Mouse (Mus musculus): Measurements from ENCODE around the gene Coro1b. TPM values are rescaled to one million over a fixed set of nuclear protein-coding genes. Genes with fewer than 3 reads are reported as not detected.

The Coro1b gene
- polyA plus RNA-seq, 1 experiment from 2014 or later = 146 TPM

DNA sequence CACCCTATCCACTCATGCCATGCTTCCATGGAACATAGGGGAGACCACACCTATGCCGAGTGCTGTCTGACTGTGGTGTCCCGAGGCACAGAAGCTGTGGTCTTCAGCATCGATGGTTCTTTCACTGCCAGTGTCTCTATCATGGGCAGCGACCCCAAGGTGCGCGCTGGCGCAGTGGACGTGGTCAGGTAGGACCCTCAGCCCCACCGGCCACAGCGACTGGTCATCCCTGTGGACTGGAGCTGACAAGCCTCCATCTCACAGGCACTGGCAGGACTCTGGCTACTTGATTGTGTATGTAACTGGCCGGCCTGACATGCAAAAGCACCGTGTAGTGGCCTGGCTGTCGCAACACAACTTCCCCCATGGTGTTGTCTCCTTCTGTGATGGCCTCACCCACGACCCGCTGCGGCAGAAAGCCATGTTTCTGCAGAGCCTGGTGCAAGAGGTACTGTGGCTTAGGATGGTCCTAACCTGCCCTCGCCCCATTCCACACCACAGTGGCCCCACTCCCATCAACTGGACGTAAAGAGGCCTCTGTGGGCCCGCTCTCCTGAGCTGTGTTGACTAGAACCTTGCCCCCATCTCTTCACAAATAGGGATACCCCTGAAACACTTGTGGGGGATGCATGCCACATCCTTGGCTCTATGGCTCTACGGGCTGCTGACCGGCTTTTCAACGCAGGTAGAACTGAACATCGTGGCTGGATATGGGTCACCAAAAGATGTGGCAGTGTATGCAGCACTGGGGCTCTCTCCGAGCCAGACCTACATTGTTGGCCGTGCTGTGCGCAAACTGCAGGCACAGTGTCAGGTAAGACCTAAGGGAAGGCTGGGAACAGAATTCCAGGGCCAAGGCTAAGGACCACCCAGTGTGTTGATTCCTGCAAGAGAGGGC is 36.1 kb upstream of the Coro1b start:
- no peak for ATAC-seq (ENCODE audit: low FRiP score, low read depth)

DNA sequence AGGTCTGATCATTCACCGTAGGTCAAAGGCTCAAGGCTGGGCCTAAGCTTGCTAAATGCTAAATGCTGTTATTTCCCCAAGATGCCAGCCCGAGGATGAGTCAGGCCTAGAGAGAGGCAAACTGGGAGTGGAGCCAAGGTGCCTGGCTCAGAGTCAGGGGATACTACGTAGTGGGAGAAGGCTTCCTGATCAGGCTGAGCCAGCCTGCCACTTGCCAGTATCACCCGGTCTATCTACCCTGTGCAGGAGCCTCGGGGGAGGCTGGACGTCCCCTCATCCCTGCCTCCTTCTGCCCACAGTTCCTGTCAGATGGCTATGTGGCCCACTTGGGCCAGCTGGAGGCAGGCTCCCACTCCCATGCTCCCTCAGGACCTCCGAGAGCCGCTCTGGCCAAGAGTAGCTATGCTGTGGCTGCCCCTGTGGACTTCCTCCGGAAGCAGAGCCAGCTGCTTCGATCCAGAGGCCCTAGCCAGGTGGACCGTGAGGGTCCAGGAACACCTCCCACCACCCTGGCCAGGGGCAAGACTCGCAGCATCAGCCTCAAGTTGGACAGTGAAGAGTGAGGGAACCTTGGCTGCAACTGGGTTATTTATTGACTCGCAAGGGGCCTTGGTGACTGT is 35.1 kb upstream of the Coro1b start:
- no peak overlapping the region for H3K4me3 ChIP-seq
- H3K9me3 ChIP-seq = no peaks in the 10 kb centered on the region
- peaks cover 70% of the 10 kb centered on the region for H3K36me3 ChIP-seq
- H3K27me3 ChIP-seq = no peaks in the 10 kb centered on the region
- peak overlapping the region; percentile 69 for H3K27ac ChIP-seq
- H3K4me1 ChIP-seq = peaks cover 20% of the 10 kb centered on the region
- H3K9ac ChIP-seq = peak overlapping the region; percentile 35; the same call in 1 of the 2 replicates
- no peak for ATAC-seq (ENCODE audit: low FRiP score, low read depth)
- peak overlapping the region; percentile 9; the same call in 1 of the 2 replicates for H3K4me2 ChIP-seq (replicated peaks)
- 66% methylated on average over 13 of the region's 13 CpGs for WGBS

More for the DNA sequence above, 36.1 kb upstream of the Coro1b start:
- no peak overlapping the region; the same call in 1 of the 2 replicates for H3K27ac ChIP-seq
- H3K4me1 ChIP-seq = peaks cover 20% of the 10 kb centered on the region
- H3K4me3 ChIP-seq = no peak overlapping the region
- H3K9ac ChIP-seq = no peak overlapping the region
- no peak overlapping the region for H3K4me2 ChIP-seq (replicated peaks)
- H3K9me3 ChIP-seq = no peaks in the 10 kb centered on the region
- no peaks in the 10 kb centered on the region for H3K27me3 ChIP-seq
- H3K36me3 ChIP-seq = peaks cover 60% of the 10 kb centered on the region
- 96% methylated on average over 26 of the region's 26 CpGs for WGBS

DNA sequence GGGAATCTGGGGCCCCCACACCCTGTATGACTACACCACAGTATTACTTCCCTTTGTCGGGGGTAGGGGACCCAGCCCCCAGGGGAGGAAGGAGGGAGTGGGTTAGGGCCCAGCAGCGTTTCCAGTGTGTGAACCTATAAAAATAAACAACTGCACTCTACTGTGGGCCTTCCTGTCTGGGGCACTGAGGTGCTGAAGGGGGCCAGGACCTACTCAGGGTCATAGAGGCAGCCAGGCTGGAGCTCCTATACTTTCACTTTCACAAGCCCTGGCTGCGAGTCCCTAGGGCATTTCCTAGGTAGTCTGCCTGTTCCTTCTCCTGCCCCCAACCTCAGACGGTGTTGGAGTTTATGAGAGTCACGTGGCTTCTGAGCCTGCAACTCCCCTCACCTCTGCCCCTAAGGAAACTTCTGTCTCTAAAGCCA is 34.6 kb upstream of the Coro1b start:
- 33% methylated on average over 5 of the region's 5 CpGs for WGBS
- peak overlapping the region; percentile 69; the same call in 1 of the 2 replicates for H3K27ac ChIP-seq
- no peak overlapping the region for H3K4me3 ChIP-seq
- 0 out of 2 replicates have a peak overlapping the region, but pooled peaks have one; percentile 35 for H3K9ac ChIP-seq
- H3K27me3 ChIP-seq = no peaks in the 10 kb centered on the region
- H3K4me1 ChIP-seq = peaks cover 20% of the 10 kb centered on the region
- H3K4me2 ChIP-seq (replicated peaks) = peak overlapping the region; percentile 9; the same call in 1 of the 2 replicates
- H3K9me3 ChIP-seq = no peaks in the 10 kb centered on the region
- peaks cover 72% of the 10 kb centered on the region for H3K36me3 ChIP-seq
- peak; percentile 20; the same call in 1 of the 2 replicates for ATAC-seq (ENCODE audit: low FRiP score, low read depth)

DNA sequence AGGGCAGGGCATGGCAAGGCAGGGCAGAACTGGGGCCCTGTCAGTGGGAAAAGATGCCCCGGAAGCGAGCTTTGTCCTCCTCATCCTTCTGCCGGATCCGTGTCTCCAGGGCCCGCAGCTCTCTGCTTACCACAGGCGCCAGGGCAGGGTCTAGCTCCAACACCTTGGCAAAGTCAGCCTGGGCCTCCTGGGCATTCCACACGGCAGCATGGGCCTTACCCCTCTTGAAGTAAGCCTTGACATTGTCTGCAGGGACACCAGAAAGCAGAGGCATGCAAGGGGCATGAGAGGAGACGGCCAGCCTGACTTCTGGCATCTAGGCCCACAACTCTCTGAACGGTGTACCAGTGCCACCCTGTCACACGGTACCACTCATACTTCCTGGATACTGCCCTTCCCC is 33.9 kb upstream of the Coro1b start:
- Histone ChIP-seq H3K27me3 (no peaks in the 10 kb centered on the region), H3K36me3 (peaks cover 75% of the 10 kb centered on the region), H3K4me1 (peaks cover 20% of the 10 kb centered on the region), H3K9ac (0 out of 2 replicates have a peak overlapping the region, but pooled peaks have one; percentile 25), H3K4me2 (replicated peaks) (no peak overlapping the region), H3K27ac (peak overlapping the region; percentile 69; the same call in 1 of the 2 replicates), H3K9me3 (no peaks in the 10 kb centered on the region), H3K4me3 (no peak overlapping the region)
- WGBS = 92% methylated on average over 10 of the region's 10 CpGs
- no peak for ATAC-seq (ENCODE audit: low FRiP score, low read depth)

DNA sequence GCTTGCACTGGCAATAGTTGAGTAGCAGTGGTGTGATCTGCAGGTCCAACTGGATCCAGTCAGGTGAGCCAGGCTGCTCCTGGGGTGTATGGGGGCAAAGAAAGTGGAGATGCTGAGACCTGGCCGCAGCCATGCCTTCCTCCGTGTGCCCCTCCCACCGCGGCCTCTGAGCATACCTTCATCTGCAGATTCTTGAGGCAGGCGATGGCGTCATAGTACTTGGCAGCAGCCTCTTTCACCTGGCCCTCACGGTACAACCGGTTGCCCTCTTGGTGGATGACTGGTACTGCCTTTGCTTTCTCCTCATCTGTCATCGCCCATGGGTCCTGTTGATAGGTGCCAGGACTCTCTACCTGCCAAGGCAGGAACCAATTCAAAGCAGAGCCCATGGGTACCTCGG is 33.3 kb upstream of the Coro1b start:
- peaks cover 75% of the 10 kb centered on the region for H3K36me3 ChIP-seq
- ATAC-seq (ENCODE audit: low FRiP score, low read depth) = no peak
- WGBS = 95% methylated on average over 10 of the region's 10 CpGs
- H3K4me3 ChIP-seq = no peak overlapping the region
- H3K4me2 ChIP-seq (replicated peaks) = no peak overlapping the region
- H3K4me1 ChIP-seq = peaks cover 22% of the 10 kb centered on the region
- no peaks in the 10 kb centered on the region for H3K9me3 ChIP-seq
- no peaks in the 10 kb centered on the region for H3K27me3 ChIP-seq
- H3K27ac ChIP-seq = no peak overlapping the region; the same call in 1 of the 2 replicates
- H3K9ac ChIP-seq = 0 out of 2 replicates have a peak overlapping the region, but pooled peaks have one; percentile 25

DNA sequence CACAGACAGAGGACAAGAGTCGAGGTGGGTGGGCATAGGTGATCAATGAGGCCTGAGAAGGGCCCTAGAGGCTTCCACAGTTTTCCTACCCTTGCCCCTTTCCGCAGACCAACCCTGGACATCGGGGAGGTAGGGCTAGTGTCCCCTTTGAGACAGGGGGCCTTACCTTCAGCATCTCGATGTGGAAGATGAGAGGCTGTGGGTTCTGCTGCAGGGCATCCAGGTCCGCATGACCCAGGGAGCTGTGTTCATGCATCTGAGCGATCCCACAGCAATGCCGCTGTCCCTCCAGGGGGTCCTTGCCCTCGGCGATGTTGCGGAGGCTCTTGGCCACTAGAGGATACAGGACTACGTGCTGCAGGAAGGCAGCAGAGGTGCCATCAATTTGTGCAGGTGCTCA is 32.6 kb upstream of the Coro1b start:
- Histone ChIP-seq H3K27me3 (no peaks in the 10 kb centered on the region), H3K27ac (no peak overlapping the region), H3K4me3 (no peak overlapping the region), H3K36me3 (peaks cover 75% of the 10 kb centered on the region), H3K4me2 (replicated peaks) (no peak overlapping the region), H3K9me3 (no peaks in the 10 kb centered on the region), H3K9ac (no peak overlapping the region), H3K4me1 (peaks cover 29% of the 10 kb centered on the region)
- no peak for ATAC-seq (ENCODE audit: low FRiP score, low read depth)
- WGBS = 85% methylated on average over 11 of the region's 11 CpGs

DNA sequence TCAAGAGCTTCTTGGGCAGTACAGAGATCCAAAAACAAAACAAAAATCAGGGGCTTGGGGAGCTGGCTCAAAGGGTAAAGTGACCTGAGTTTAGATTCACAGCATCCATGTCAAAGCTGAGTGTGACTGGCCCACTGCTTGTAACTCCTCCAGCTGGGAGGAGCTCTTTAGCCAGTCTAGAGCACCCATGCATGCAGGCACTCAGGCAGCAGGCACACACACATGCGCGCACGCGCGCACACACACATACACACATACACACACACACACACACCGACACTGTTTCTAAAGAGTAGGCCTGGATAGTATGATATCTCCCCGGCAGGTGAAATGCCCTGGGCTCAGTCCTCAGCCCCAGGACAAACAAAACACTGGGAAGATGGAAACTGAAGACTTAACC is 31.4 kb upstream of the Coro1b start:
- Histone ChIP-seq H3K27ac (no peak overlapping the region), H3K4me2 (replicated peaks) (no peak overlapping the region), H3K36me3 (peaks cover 68% of the 10 kb centered on the region), H3K4me1 (peaks cover 32% of the 10 kb centered on the region), H3K27me3 (no peaks in the 10 kb centered on the region), H3K4me3 (no peak overlapping the region), H3K9me3 (no peaks in the 10 kb centered on the region), H3K9ac (no peak overlapping the region)
- ATAC-seq (ENCODE audit: low FRiP score, low read depth) = no peak
- 97% methylated on average over 7 of the region's 7 CpGs for WGBS

DNA sequence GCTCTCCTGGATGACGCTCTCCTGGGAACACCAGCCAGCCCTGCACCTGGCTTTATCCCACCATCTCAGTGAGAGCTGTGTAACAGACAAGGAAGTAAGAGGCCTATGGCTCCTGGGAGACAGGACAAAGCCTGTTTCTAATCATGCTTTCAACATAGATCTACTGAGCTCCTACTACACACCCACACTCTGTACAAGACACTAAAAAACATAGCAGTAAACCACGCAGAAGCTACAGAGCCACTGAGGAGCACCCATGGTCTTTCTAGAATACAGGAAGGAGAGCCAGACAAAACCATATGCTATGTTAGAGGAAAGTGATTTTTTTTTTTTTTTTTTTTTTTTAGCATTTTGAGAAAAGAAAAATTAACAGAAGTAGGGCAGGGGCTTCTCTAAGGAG is 30.1 kb upstream of the Coro1b start:
- Histone ChIP-seq H3K4me1 (peaks cover 28% of the 10 kb centered on the region), H3K27me3 (no peaks in the 10 kb centered on the region), H3K9me3 (no peaks in the 10 kb centered on the region), H3K4me2 (replicated peaks) (no peak overlapping the region), H3K27ac (no peak overlapping the region), H3K9ac (no peak overlapping the region), H3K4me3 (no peak overlapping the region), H3K36me3 (peaks cover 55% of the 10 kb centered on the region)
- WGBS = 90% methylated on average over 2 of the region's 2 CpGs
- no peak for ATAC-seq (ENCODE audit: low FRiP score, low read depth)

DNA sequence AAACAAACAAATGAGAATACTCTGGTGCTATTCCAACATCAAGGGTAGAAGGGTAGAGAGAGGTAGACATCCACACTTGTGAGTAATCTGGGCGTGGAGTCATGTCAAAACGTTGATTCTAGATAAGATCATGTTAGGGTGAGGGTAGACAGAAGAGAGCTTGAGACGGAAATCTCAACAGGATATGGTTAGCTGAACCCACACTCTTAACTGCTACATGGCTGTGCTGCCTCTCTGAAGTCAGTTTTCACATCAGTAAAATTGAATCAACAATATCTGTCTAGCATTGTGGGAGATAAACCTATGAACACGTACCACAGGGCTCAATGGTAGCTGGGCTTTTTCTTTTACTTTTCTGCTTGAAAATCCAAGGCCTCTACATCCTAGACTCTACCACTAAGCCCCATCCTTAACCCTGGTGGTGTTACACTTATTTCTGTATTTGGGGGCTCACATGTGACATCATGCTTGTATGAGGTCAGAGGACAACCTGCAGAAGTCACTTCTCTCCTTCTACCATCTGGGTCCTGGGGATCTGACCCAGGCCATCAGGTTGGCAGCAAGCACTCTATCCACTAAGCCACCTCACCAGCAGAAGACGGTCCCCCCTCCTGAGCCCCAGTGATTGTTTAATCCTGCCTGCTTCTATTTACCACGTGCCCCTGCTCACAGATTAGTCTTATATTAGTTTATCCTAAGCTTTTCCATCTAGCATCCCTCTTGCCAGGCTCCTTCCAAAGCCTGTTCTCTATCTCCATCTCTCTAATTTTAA is 28.5 kb upstream of the Coro1b start:
- peaks cover 39% of the 10 kb centered on the region for H3K36me3 ChIP-seq
- WGBS = 85% methylated on average over 6 of the region's 6 CpGs
- 0 out of 2 replicates have a peak overlapping the region, but pooled peaks have one; percentile 31 for H3K9ac ChIP-seq
- ATAC-seq (ENCODE audit: low FRiP score, low read depth) = no peak
- H3K4me3 ChIP-seq = no peak overlapping the region
- no peak overlapping the region for H3K27ac ChIP-seq
- H3K9me3 ChIP-seq = no peaks in the 10 kb centered on the region
- peak overlapping the region; percentile 63 for H3K4me2 ChIP-seq (replicated peaks)
- H3K4me1 ChIP-seq = peaks cover 22% of the 10 kb centered on the region
- H3K27me3 ChIP-seq = no peaks in the 10 kb centered on the region

DNA sequence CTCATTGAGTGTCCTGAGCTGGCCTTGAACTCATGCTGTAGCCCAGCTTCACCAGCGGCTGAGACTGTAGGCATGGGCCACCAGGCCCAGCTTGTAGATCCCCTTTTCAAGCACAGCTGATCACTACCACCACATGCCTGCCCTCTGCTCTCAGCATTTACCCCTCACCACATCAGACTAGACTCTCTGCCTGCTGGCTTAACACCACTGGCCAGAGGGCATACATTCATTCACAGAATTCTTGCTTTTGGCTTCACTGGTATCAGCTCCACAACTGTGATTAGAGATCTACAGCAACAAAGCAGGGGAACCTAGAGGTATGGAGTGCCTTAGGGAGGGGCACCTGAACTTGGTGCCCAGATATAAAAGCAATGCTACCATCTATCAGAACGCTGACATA is 27.9 kb upstream of the Coro1b start:
- Histone ChIP-seq H3K27ac (no peak overlapping the region), H3K4me3 (peak overlapping the region; percentile 50), H3K36me3 (peaks cover 33% of the 10 kb centered on the region), H3K27me3 (no peaks in the 10 kb centered on the region), H3K9me3 (no peaks in the 10 kb centered on the region), H3K9ac (0 out of 2 replicates have a peak overlapping the region, but pooled peaks have one; percentile 31), H3K4me1 (peaks cover 25% of the 10 kb centered on the region), H3K4me2 (replicated peaks) (peak overlapping the region; percentile 63)
- WGBS = 97% methylated on average over 2 of the region's 2 CpGs
- no peak for ATAC-seq (ENCODE audit: low FRiP score, low read depth)

DNA sequence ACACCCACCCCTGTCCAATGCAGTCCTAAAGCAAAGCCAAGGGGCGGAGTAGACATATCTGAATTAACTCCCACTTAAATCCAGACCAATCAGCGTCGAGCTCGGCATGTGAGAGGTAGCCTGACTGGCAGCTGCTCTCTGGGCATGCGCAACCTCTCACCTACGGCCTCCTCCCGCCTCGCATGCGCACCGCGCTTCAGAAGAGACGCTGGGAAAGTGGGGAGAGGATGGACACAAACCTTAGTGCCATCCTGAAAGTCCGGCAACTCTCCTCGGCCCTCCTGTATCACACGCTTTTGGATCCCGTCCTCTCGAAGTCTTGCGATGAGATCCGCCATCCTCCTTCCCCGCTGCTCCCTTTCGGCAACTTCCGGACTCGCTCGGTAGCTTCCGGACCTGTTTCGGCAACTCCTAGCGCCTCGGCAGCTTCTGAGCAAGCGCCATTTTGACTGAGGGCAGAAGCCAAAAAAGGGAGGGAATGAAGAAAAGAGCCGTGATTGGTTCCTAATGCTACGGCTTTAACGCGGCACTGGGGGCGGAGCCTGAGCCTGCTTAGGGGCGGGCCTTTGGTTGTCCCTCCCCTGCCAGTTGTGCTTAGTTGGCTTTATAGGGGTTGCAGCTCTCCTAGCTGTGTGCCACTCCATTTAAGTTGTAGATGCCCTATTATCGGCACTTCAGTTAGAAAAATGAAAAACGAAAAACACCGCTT is 27.2 kb upstream of the Coro1b start:
- H3K36me3 ChIP-seq = peaks cover 26% of the 10 kb centered on the region
- 2% methylated on average over 38 of the region's 38 CpGs for WGBS
- peak overlapping the region; percentile 50 for H3K4me3 ChIP-seq
- H3K27ac ChIP-seq = peak overlapping the region; percentile 80
- no peaks in the 10 kb centered on the region for H3K27me3 ChIP-seq
- peak overlapping the region; percentile 75 for H3K9ac ChIP-seq
- peak; percentile 77 for ATAC-seq (ENCODE audit: low FRiP score, low read depth)
- peaks cover 25% of the 10 kb centered on the region for H3K4me1 ChIP-seq
- no peaks in the 10 kb centered on the region for H3K9me3 ChIP-seq
- H3K4me2 ChIP-seq (replicated peaks) = peak overlapping the region; percentile 63
